Mouse (Mus musculus): Measurements from ENCODE around the gene Col26a1. TPM values are rescaled to one million over a fixed set of nuclear protein-coding genes. Genes with fewer than 3 reads are reported as not detected.

Col26a1 gene
- total RNA-seq, 2 experiments from 2014 or later: 6.7 to 8.3 TPM

Other genes starting within 250 kb of the Col26a1 start
- gene Myl10, start 190.1 kb downstream of the Col26a1 start, total RNA-seq (2021): not detected
- 10 to 100 TPM; 24.5 to 27.5 TPM for gene Ift22, start 24.9 kb upstream of the Col26a1 start, total RNA-seq (2021)
- gene Fis1, start 70.1 kb upstream of the Col26a1 start, total RNA-seq (2021): 100 to 1,000 TPM; 164 to 186 TPM
- 10 to 100 TPM; 10.7 to 13.6 TPM for gene Cldn15, start 83.4 kb upstream of the Col26a1 start, total RNA-seq (2021)
- 10 to 100 TPM; 43.5 to 49.6 TPM for gene Plod3, start 103.8 kb upstream of the Col26a1 start, total RNA-seq (2021)
- 10 to 100 TPM; 60.1 to 61.0 TPM for gene Znhit1, start 104.8 kb upstream of the Col26a1 start, total RNA-seq (2021)
- 10 to 100 TPM in 1 of 2 experiments, 1 to 10 TPM in 1; 9.9 to 13.7 TPM for gene Vgf, start 143.2 kb upstream of the Col26a1 start, total RNA-seq (2021)
- 100 to 1,000 TPM; 105 to 106 TPM for gene Ap1s1, start 162.9 kb upstream of the Col26a1 start, total RNA-seq (2021)
- 1 to 10 TPM; 1.4 to 4.6 TPM for gene Serpine1, start 189.1 kb upstream of the Col26a1 start, total RNA-seq (2021)
- gene Trim56, start 233.0 kb upstream of the Col26a1 start, total RNA-seq (2021): 10 to 100 TPM; 26.5 to 32.5 TPM

All from adrenal gland, postnatal 10 days (tissue).